Mouse (Mus musculus): ENCODE measurements around the gene Dnajc11.
A peak's percentile ranks its signal among the peaks of the same experiment; 100 is the strongest.

Gene Dnajc11

GRCm38 (mm10) chr4:152009076-152010051 lies 75.9 kb downstream of the Dnajc11 start:
- DNase-seq (ENCODE audit: low spot score in 2 of 2) = peak; percentile 39 to 46

GRCm38 (mm10) chr4:152010091-152010706 lies 76.7 kb downstream of the Dnajc11 start:
- no peak for DNase-seq (ENCODE audit: low spot score in 2 of 2)

GRCm38 (mm10) chr4:152010707-152011134 lies 77.2 kb downstream of the Dnajc11 start:
- DNase-seq (ENCODE audit: low spot score in 2 of 2) = no peak

- no peak for DNase-seq (ENCODE audit: low spot score in 2 of 2)
Observed at GRCm38 (mm10) chr4:152011171-152011760, 77.8 kb downstream of the Dnajc11 start.

DNA sequence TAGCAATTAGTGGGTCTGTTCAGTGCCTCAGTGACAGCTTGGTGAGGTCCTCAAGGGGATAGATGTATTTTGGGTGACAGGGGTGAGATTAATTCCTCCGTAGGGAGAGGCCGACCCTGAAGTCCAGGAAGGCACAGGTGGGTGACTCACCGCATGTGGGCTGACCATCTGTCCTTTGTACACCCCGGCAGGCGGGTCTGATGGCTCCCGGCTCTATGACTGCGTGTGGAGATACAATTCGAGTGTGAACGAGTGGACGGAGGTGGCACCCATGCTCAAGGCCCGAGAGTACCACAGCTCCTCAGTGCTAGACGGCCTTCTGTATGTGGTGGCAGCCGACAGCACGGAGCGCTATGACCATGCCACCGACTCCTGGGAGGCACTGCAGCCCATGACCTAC lies 78.6 kb downstream of the Dnajc11 start:
- DNase-seq (ENCODE audit: low spot score in 2 of 2) = no peak

- no peak for DNase-seq (ENCODE audit: low spot score in 2 of 2)
Observed at GRCm38 (mm10) chr4:152013036-152013813, 79.7 kb downstream of the Dnajc11 start.

DNA sequence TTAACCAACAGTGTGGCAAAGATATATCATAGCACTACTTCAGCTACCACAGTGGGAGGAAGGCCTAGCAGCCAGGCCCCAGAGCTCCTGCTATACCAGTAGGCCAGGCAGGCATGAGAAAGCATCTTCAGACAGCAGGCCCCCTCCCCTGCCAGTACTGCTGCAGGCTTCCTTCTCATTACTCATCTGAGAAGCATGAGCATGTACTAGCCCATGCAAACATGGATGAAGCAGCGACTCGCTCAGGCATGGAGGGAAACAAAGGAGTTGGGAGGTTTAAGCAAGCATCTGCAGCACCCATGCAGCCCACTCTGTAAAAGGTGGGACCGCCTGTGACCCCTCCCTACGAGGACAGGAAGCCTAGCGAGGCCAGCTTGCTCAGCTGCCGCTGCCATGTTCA lies 85.6 kb downstream of the Dnajc11 start:
- no peak for DNase-seq (ENCODE audit: low spot score in 2 of 2)

- DNase-seq (ENCODE audit: low spot score in 2 of 2) = no peak
Observed at GRCm38 (mm10) chr4:152020024-152020423, 86.5 kb downstream of the Dnajc11 start.

DNA sequence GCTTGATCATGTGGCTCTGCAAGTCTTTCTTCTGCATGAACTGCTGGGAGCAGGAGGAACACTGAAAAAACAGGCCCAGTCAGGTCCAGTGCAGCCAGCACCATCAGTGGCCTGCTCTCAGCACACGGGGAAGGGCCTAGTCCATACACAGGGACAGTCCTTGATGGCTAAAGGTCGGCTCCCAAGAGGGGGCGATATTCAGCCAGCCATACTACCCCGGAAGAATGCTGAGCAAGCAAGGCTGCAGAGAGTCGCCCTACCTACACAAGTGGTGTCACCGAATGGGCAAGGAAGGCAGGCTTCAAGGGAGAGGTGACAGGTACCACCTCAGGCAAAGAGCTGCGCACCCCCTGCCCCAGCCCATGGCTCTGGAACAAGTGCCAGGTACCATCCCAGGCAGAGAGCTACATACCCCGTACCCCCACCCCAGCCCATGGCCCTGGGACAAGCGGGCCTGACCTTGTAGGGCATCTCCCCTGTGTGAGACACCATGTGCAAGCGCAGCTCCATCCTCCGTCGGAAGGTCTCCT lies 88.1 kb downstream of the Dnajc11 start:
- DNase-seq (ENCODE audit: low spot score in 2 of 2) = no peak

- no peak for DNase-seq (ENCODE audit: low spot score in 2 of 2)
Observed at GRCm38 (mm10) chr4:152022506-152022905, 89.0 kb downstream of the Dnajc11 start.

GRCm38 (mm10) chr4:152024525-152024924 lies 91.0 kb downstream of the Dnajc11 start:
- no peak for DNase-seq (ENCODE audit: low spot score in 2 of 2)

- DNase-seq (ENCODE audit: low spot score in 2 of 2) = peak in 1 of 2 experiments; percentile 30
Observed at GRCm38 (mm10) chr4:152026751-152027508, 93.4 kb downstream of the Dnajc11 start.

GRCm38 (mm10) chr4:152027524-152027923 lies 94.0 kb downstream of the Dnajc11 start, which contains the start of gene Zbtb48:
Gene Zbtb48, minus strand, starts transcription at chr4:152027671.
- DNase-seq (ENCODE audit: low spot score in 2 of 2) = peak; percentile 91 to 92

- no peak for DNase-seq (ENCODE audit: low spot score in 2 of 2)
Observed at GRCm38 (mm10) chr4:152028456-152028855, 95.0 kb downstream of the Dnajc11 start.

GRCm38 (mm10) chr4:152029087-152029486 lies 95.6 kb downstream of the Dnajc11 start:
- DNase-seq (ENCODE audit: low spot score in 2 of 2) = no peak

DNA sequence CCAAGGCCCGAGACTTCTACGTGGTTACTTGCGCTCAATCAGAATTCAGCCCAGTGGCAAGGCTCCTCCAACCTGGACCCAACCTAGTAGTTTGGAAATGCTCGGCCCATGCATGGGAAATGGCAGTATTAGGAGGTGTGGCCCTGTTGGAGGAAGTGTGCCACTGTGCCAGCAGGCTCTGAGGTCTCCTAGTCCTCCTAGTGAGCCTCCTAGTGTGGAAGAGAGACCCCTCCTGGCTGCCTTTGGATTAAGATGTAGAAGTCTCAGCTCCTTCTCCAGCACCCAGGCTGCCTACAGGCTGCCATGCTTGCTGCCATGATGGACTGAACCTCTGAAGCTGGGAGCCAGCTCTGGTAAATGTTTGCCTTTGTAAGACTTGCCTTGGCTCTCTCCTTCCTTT lies 96.5 kb downstream of the Dnajc11 start:
- no peak for DNase-seq (ENCODE audit: low spot score in 2 of 2)
